Mouse (Mus musculus): Measurements from ENCODE around the gene Scaf4. TPM values are rescaled to one million over a fixed set of nuclear protein-coding genes. Genes with fewer than 3 reads are reported as not detected.

The Scaf4 gene
- polyA plus RNA-seq, 1 experiment from 2014 or later = 20.1 TPM

DNA sequence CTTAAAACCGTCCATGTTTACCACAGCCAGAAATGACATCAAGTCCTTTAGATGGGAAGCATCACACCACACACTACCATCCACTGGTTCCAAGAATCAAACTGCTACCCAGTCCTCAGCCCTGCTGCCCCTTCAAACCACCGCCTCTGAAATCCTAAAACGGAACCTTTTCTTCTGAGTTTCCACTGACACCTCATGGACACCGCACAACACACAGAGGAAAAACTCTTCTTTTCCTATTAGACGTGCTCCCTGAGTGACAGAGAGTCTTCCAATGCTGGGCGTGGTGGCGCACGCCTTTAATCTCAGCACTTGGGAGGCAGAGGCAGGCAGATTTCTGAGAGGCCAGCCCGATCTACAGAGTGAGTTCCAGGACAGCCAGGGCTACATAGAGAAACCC is 2.9 kb downstream of the Scaf4 start:
- 85% methylated on average over 9 of the region's 9 CpGs for WGBS (ENCODE audit: insufficient replicate concordance)
- no peak for ATAC-seq (replicated peaks; ENCODE audit: insufficient number of reproducible peaks, low FRiP score, low TSS enrichment)
- no peak overlapping the region for H3K4me2 ChIP-seq

DNA sequence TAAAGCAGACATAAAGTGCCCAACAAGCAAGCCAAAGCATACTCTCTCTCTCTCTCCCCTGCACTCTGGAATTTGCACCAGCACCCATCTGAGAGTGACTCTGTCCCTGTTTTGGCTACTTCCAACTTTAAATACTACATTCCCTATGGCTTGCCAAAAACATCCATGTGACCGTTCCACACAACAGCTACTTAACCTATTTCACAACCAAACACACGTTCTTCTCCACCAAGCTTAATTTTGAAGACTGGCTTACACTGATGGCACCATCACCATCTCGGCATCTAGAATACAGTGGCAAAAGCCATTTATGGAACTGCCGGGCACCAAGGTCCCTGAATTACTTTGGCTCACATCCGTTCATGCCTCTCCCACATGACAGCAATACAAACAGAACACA is 3.3 kb downstream of the Scaf4 start:
- Histone ChIP-seq H3K27me3 (ENCODE audit: control insufficient read depth, insufficient read depth, low read length) (no peaks in the 10 kb centered on the region), H3K4me2 (no peak overlapping the region), H3K4me3 (ENCODE audit: low read depth, low read length) (no peak overlapping the region), H3K9me3 (replicated peaks; ENCODE audit: control insufficient read depth, low read length) (no peaks in the 10 kb centered on the region), H3K9ac (ENCODE audit: low read depth, low read length) (no peak overlapping the region), H3K4me1 (ENCODE audit: control insufficient read depth, insufficient read depth, low read length) (peaks cover 38% of the 10 kb centered on the region), H3K27ac (ENCODE audit: low read depth, low read length) (no peak overlapping the region), H3K36me3 (ENCODE audit: control insufficient read depth, insufficient read depth, low read length) (no peaks in the 10 kb centered on the region)
- 74% methylated on average over 5 of the region's 5 CpGs for WGBS (ENCODE audit: insufficient replicate concordance)
- no peak for ATAC-seq (replicated peaks; ENCODE audit: insufficient number of reproducible peaks, low FRiP score, low TSS enrichment)

More for the DNA sequence above, 2.9 kb downstream of the Scaf4 start:
- H3K27me3 ChIP-seq (ENCODE audit: control insufficient read depth, insufficient read depth, low read length) = no peaks in the 10 kb centered on the region
- H3K9me3 ChIP-seq (replicated peaks; ENCODE audit: control insufficient read depth, low read length) = no peaks in the 10 kb centered on the region
- H3K27ac ChIP-seq (ENCODE audit: low read depth, low read length) = no peak overlapping the region
- no peaks in the 10 kb centered on the region for H3K36me3 ChIP-seq (ENCODE audit: control insufficient read depth, insufficient read depth, low read length)
- H3K9ac ChIP-seq (ENCODE audit: low read depth, low read length) = no peak overlapping the region
- peaks cover 38% of the 10 kb centered on the region for H3K4me1 ChIP-seq (ENCODE audit: control insufficient read depth, insufficient read depth, low read length)
- H3K4me3 ChIP-seq (ENCODE audit: low read depth, low read length) = no peak overlapping the region

DNA sequence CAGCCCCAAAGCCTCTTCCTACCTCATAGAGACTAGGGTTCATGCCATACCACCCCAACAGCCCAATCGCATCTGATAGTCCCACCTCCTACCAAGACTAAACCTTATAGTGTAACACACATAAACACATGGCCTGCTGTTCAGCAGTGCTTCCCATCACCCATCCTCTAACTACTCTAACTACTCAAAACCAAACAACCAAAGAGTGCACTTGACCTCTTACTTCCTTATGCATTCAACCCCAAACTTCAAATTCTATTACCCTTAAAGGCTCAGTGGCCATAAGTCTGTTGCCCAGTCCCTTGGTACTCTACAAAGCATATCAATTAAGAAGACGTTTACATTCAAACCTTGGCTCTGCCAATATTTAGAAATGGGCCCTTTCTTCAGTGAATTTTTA is 3.8 kb downstream of the Scaf4 start:
- peaks cover 41% of the 10 kb centered on the region for H3K4me1 ChIP-seq (ENCODE audit: control insufficient read depth, insufficient read depth, low read length)
- ATAC-seq (replicated peaks; ENCODE audit: insufficient number of reproducible peaks, low FRiP score, low TSS enrichment) = no peak
- WGBS (ENCODE audit: insufficient replicate concordance) = 66% methylated on average over 2 of the region's 2 CpGs

DNA sequence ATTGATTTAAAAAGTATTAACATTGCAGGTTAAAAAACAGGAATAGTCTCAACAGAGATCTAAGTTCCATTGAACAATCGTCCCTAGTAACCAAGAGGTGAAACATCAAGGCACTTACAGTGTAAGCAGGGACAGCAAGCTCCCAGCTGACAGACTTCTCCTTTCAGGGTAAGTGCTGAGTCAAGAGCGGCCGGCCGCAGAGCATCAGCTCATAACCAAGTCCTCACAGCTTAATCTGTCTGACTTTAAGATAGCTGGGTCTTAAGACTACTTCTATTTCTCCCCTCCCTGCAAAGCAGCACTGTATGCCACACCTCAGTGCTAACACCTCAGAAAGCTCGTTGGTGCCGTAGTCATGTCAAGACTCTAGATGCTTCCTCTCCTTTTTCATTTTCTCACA is 5.2 kb downstream of the Scaf4 start:
- no peaks in the 10 kb centered on the region for H3K27me3 ChIP-seq (ENCODE audit: control insufficient read depth, insufficient read depth, low read length)
- ATAC-seq (replicated peaks; ENCODE audit: insufficient number of reproducible peaks, low FRiP score, low TSS enrichment) = no peak; the same call in 1 of the 2 replicates
- H3K4me3 ChIP-seq (ENCODE audit: low read depth, low read length) = no peak overlapping the region
- WGBS (ENCODE audit: insufficient replicate concordance) = 26% methylated on average over 6 of the region's 6 CpGs
- no peak overlapping the region for H3K9ac ChIP-seq (ENCODE audit: low read depth, low read length)
- no peaks in the 10 kb centered on the region for H3K36me3 ChIP-seq (ENCODE audit: control insufficient read depth, insufficient read depth, low read length)
- no peak overlapping the region for H3K27ac ChIP-seq (ENCODE audit: low read depth, low read length)
- no peaks in the 10 kb centered on the region for H3K9me3 ChIP-seq (replicated peaks; ENCODE audit: control insufficient read depth, low read length)
- H3K4me1 ChIP-seq (ENCODE audit: control insufficient read depth, insufficient read depth, low read length) = peaks cover 36% of the 10 kb centered on the region
- H3K4me2 ChIP-seq = peak overlapping the region; percentile 29

More for the DNA sequence above, 3.8 kb downstream of the Scaf4 start:
- Histone ChIP-seq H3K36me3 (ENCODE audit: control insufficient read depth, insufficient read depth, low read length) (no peaks in the 10 kb centered on the region), H3K27ac (ENCODE audit: low read depth, low read length) (no peak overlapping the region), H3K9ac (ENCODE audit: low read depth, low read length) (no peak overlapping the region), H3K4me2 (no peak overlapping the region), H3K27me3 (ENCODE audit: control insufficient read depth, insufficient read depth, low read length) (no peaks in the 10 kb centered on the region), H3K4me3 (ENCODE audit: low read depth, low read length) (no peak overlapping the region), H3K9me3 (replicated peaks; ENCODE audit: control insufficient read depth, low read length) (no peaks in the 10 kb centered on the region)

DNA sequence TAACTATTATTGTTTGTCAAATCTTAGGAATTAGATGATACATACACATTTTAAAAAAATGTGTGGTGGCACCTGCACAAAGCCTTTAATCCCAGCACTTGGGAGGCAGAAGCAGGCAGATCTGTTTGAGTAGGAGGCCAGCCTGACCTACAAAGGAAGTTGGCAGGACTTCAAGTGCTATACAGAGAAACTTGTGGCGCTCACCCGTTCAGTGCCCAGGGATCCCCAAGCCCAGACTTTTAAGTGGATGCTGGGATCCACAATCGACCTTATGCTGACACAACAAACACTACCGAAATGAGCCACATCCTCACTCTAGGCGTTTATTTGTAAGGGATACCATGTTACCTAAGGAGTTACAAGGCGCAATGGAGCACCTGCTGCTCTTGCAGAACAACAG is 8.8 kb downstream of the Scaf4 start:
- peaks cover 15% of the 10 kb centered on the region for H3K4me1 ChIP-seq (ENCODE audit: control insufficient read depth, insufficient read depth, low read length)
- ATAC-seq (replicated peaks; ENCODE audit: insufficient number of reproducible peaks, low FRiP score, low TSS enrichment) = no peak
- H3K4me3 ChIP-seq (ENCODE audit: low read depth, low read length) = no peak overlapping the region
- H3K36me3 ChIP-seq (ENCODE audit: control insufficient read depth, insufficient read depth, low read length) = no peaks in the 10 kb centered on the region
- no peaks in the 10 kb centered on the region for H3K27me3 ChIP-seq (ENCODE audit: control insufficient read depth, insufficient read depth, low read length)
- WGBS (ENCODE audit: insufficient replicate concordance) = 90% methylated on average over 6 of the region's 6 CpGs
- no peak overlapping the region for H3K9ac ChIP-seq (ENCODE audit: low read depth, low read length)
- H3K4me2 ChIP-seq = no peak overlapping the region
- H3K27ac ChIP-seq (ENCODE audit: low read depth, low read length) = no peak overlapping the region
- H3K9me3 ChIP-seq (replicated peaks; ENCODE audit: control insufficient read depth, low read length) = no peaks in the 10 kb centered on the region

DNA sequence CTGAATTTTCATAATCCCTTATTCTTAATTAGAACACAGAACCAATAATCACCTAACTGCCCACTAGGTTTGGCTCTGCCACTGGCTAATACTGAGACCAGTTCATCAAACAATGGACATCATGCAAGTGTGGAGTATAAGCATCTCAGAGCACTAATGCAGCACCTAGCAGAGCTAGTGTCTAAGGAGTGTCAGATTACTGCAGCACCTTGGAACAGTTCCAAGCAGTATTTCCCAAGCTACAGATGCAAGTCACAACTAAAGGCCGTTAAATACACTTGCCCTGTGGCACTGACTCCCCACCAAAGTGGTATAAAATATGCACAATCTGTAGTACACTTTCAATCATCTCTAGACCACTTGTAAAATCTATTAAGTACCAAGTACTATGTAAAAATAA is 17.7 kb downstream of the Scaf4 start:
- Histone ChIP-seq H3K36me3 (ENCODE audit: control insufficient read depth, insufficient read depth, low read length) (peaks cover 3% of the 10 kb centered on the region; the same call in 1 of the 2 replicates), H3K4me3 (ENCODE audit: low read depth, low read length) (no peak overlapping the region), H3K27ac (ENCODE audit: low read depth, low read length) (no peak overlapping the region), H3K4me2 (no peak overlapping the region), H3K27me3 (ENCODE audit: control insufficient read depth, insufficient read depth, low read length) (no peaks in the 10 kb centered on the region), H3K9ac (ENCODE audit: low read depth, low read length) (no peak overlapping the region), H3K4me1 (ENCODE audit: control insufficient read depth, insufficient read depth, low read length) (peaks cover 27% of the 10 kb centered on the region), H3K9me3 (replicated peaks; ENCODE audit: control insufficient read depth, low read length) (no peaks in the 10 kb centered on the region)
- ATAC-seq (replicated peaks; ENCODE audit: insufficient number of reproducible peaks, low FRiP score, low TSS enrichment) = no peak
- WGBS (ENCODE audit: insufficient replicate concordance) = 18% methylated on average over 1 of the region's 1 CpGs

DNA sequence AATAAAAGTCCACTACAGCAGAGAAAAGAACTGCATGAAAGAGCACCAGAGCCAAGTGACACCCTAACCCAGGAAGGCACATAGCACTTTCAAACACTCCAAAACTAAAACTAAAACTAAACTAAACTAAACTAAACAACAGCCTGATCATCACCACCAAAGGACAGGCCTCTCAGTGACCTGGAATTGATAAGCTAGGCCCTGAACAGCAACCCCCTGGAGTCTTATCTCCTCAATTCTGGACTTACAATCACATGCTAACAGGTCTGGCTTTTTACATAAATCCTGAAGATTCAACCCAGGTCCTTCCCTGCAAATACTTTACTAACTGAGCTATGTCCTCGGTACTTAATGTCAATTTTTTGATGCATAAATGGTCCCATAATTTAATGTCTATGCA is 19.2 kb downstream of the Scaf4 start:
- H3K4me2 ChIP-seq = no peak overlapping the region; the same call in 1 of the 2 replicates
- peaks cover 27% of the 10 kb centered on the region for H3K4me1 ChIP-seq (ENCODE audit: control insufficient read depth, insufficient read depth, low read length)
- H3K36me3 ChIP-seq (ENCODE audit: control insufficient read depth, insufficient read depth, low read length) = peaks cover 4% of the 10 kb centered on the region; the same call in 1 of the 2 replicates
- no peaks in the 10 kb centered on the region for H3K9me3 ChIP-seq (replicated peaks; ENCODE audit: control insufficient read depth, low read length)
- no peak overlapping the region for H3K9ac ChIP-seq (ENCODE audit: low read depth, low read length)
- H3K27ac ChIP-seq (ENCODE audit: low read depth, low read length) = peak overlapping the region; percentile 50; the same call in 1 of the 2 replicates
- no peak for ATAC-seq (replicated peaks; ENCODE audit: insufficient number of reproducible peaks, low FRiP score, low TSS enrichment)
- no peak overlapping the region for H3K4me3 ChIP-seq (ENCODE audit: low read depth, low read length)
- WGBS (ENCODE audit: insufficient replicate concordance) = 73% methylated on average over 1 of the region's 1 CpGs
- no peaks in the 10 kb centered on the region for H3K27me3 ChIP-seq (ENCODE audit: control insufficient read depth, insufficient read depth, low read length)

DNA sequence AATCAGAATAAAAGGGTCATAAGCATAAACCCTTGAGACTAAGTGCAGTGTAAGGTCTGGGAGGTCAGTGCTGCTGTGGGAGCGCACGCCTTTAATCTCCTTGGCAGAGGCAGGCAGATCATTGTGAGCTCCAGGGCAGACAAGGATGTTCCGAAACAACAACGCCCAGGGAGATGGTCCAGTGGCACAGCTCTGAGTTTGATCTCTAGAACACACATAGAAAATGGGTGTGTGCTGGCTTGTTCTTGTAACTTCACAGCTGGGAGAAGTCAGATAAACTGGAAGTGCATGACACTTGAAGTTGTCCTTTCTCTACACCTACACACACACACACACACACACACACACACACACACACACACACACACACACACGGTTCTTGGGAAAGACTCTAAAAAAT is 20.3 kb downstream of the Scaf4 start:
- no peak overlapping the region for H3K4me3 ChIP-seq (ENCODE audit: low read depth, low read length)
- no peak overlapping the region for H3K9ac ChIP-seq (ENCODE audit: low read depth, low read length)
- WGBS (ENCODE audit: insufficient replicate concordance) = 65% methylated on average over 5 of the region's 5 CpGs
- peaks cover 27% of the 10 kb centered on the region for H3K4me1 ChIP-seq (ENCODE audit: control insufficient read depth, insufficient read depth, low read length)
- H3K27ac ChIP-seq (ENCODE audit: low read depth, low read length) = no peak overlapping the region
- H3K27me3 ChIP-seq (ENCODE audit: control insufficient read depth, insufficient read depth, low read length) = no peaks in the 10 kb centered on the region
- peaks cover 7% of the 10 kb centered on the region for H3K36me3 ChIP-seq (ENCODE audit: control insufficient read depth, insufficient read depth, low read length)
- no peak overlapping the region for H3K4me2 ChIP-seq
- no peaks in the 10 kb centered on the region for H3K9me3 ChIP-seq (replicated peaks; ENCODE audit: control insufficient read depth, low read length)
- peak; percentile 28; the same call in 1 of the 2 replicates for ATAC-seq (replicated peaks; ENCODE audit: insufficient number of reproducible peaks, low FRiP score, low TSS enrichment)

DNA sequence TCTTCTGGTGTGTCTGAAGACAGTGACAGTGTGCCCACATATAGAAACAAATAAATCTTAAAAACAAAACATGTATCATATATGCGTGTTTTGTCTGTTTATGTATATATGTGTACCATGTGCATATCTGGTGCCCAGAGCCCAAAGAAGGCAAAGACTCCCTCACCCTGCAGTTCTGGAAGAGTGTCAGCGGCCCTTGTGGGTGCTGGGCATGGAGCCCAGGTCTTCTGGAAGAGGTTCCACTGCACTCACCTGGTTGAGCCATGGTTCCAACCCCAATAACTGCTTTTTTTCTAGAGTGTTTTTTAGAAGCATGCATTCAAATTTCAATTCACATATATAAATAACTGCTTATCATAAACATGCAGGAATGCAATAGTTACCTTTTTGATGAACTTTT is 22.5 kb downstream of the Scaf4 start:
- no peak for ATAC-seq (replicated peaks; ENCODE audit: insufficient number of reproducible peaks, low FRiP score, low TSS enrichment)
- Histone ChIP-seq H3K4me1 (ENCODE audit: control insufficient read depth, insufficient read depth, low read length) (peaks cover 18% of the 10 kb centered on the region), H3K36me3 (ENCODE audit: control insufficient read depth, insufficient read depth, low read length) (peaks cover 17% of the 10 kb centered on the region), H3K9me3 (replicated peaks; ENCODE audit: control insufficient read depth, low read length) (no peaks in the 10 kb centered on the region), H3K9ac (ENCODE audit: low read depth, low read length) (no peak overlapping the region), H3K4me2 (no peak overlapping the region), H3K27ac (ENCODE audit: low read depth, low read length) (no peak overlapping the region), H3K4me3 (ENCODE audit: low read depth, low read length) (no peak overlapping the region), H3K27me3 (ENCODE audit: control insufficient read depth, insufficient read depth, low read length) (no peaks in the 10 kb centered on the region)
- 97% methylated on average over 2 of the region's 2 CpGs for WGBS (ENCODE audit: insufficient replicate concordance)

Data from heart, embryonic 11.5 days (tissue).